Mouse (Mus musculus): ENCODE results near the gene Zfp819.

GRCm38 (mm10) chr7:43623819-43624218 is 16.9 kb downstream of the Zfp819 start:
- TF ChIP-seq CTCF (IDR thresholded peaks at IDR 0.05; ENCODE audit: extremely low read depth, insufficient read depth, low read length), result no peak
- no peak for TF ChIP-seq POLR2A (IDR thresholded peaks at IDR 0.05; ENCODE audit: extremely low read depth, insufficient read depth, low read length)
